Mouse (Mus musculus) frontal cortex, postnatal 25 days (tissue): Measurements from ENCODE around the gene Thtpa.

Experiments used
- DNase-seq, 2 experiments: peaks; one replicate each; pipeline ENCODE4 v3.0.0; 2022; ENCODE audit warnings: low spot score in 2 of 2

Thtpa gene

DNA sequence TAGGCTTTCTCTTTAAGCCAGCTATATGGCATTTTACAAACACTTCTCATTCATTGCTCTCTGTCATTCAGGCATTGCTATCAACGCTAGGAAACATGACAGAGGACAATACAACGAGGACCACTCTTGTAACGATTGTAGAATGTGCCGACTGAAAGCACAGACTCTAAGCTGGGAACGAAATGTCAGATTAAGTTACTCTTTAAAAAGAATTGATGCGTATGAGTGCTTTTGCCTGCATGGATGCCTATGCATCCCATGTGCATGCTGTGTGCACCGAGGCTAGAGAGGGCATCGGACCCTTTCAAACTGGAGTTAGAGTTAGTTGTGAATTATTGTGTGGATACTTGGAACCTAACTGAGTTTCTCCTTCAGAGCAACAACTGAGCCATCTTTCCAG, 41.1 kb downstream of the Thtpa start:
- DNase-seq, result no peak

DNA sequence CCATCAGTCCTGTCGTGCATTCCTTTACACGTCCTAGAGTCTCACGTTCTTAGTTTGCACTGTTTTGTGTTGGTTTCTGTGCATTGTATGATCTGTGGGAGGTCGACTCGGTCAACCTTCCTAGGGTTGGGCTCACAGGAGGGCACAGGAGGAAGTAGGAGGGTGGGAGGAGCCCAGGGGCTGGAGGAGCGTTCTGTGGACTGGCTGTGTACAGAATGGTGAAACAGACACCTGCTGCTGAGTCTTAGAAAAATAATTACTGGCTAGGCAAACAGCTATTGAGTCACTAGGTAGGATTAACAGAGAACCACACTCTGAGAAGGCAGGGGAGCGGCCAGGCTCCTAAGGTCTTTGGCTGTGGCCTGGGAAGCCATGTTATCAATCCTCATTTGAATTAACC, 44.7 kb downstream of the Thtpa start:
- no peak for DNase-seq

DNA sequence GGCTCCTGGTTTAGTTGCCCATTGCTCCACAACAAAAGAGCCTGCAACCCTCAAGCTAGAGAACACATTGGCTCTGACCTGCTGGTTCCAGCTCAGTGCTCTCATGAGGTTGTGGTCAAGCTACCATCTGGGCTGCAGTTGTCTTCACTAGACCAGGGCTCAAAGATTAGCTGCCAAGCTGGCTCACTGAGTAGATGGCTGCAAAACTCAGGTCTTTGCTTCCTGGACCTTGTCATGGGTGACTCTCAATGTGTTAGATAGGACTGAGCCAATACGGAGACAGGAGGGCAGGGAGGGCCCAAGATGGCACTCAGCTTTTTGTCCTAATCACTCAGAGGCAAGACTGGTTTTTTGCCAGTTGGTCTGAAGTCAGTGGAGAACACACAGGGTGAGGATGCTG, 51.7 kb downstream of the Thtpa start:
- no peak for DNase-seq

DNA sequence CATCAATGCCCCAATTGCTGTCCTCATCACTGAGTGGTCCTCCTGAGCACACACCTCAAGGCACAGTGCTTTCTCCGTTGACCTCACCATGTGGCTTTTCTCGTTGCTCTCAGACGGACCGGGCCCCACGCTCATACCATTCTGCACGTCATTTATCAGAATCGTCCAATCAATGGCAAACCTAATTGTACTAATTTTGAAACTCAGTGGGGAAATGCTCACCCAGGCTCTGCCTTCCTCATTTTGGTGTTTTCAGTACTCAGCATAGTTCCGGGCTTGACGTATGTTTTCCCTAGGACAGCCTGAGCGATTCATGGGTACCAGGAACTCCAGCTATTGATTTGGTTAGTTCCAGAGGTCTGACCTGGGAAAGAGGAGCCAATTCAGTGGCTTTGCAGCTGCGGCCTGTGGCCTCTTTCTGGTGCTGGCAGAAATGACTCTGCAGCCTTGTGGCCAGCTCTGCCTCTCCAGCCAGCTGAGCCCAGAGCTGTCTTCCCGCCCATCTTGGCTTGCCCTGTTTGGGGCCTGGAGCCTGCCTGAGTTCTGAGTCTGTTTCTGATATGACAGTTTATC, 52.3 kb downstream of the Thtpa start:
- no peak for DNase-seq

DNA sequence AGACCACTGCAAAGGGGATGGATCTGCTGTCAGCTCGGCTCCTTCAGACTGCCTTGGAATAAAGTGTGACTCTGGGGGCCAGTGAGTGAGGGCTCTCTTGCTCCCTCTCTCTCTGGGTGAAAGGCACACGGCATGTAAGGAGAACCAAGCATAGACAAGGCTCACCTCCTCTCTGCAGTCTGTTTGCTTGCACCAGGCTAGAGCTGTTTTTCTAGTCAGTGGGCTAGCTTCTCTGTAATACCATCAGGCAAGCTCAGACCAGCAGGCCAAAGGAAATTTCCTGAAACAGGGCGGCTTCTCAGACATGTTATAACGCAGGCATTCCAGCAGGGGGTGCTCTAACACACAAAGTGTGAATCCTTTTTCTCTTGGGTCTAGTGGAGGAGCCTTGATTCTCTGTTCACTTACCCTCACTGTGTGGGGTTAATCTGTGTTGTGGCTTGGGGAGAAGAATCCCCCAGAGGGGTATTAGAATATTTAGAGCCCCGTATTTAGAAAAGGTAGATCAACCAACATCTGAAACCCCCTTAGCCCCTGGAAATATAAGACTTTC, 53.9 kb downstream of the Thtpa start:
- peak in 1 of 2 experiments; percentile 63 for DNase-seq
